Mouse (Mus musculus) hindbrain, embryonic 12.5 days (tissue): ENCODE results near the gene H2-Q4. TPM values are rescaled to one million over a fixed set of nuclear protein-coding genes. Genes with fewer than 3 reads are reported as not detected.
"Not testable (repeated sequence)": the region's sequence is repeated elsewhere in the genome, so short reads cannot be mapped to it uniquely, and the experiment has no call there.

Experiments
- ATAC-seq: fragments of 200-750 bp; cut with Nextera tagmentation; 2 replicates; pipeline ENCODE4 v1.8.0; 2017; ENCODE audit warnings: moderate TSS enrichment; ENCODE audit not compliant: low FRiP score
- H3K27ac ChIP-seq: fragments of 300-500 bp; sonication (generic); 2 replicates; pipeline ENCODE4 v1.5.1; 2016; ENCODE audit warnings: mild to moderate bottlenecking
- H3K27me3 ChIP-seq: fragments of 300-500 bp; sonication (generic); 2 replicates; pipeline ENCODE4 v1.6.1; 2016; ENCODE audit warnings: mild to moderate bottlenecking
- H3K36me3 ChIP-seq: fragments of 300-500 bp; sonication (generic); 2 replicates; pipeline ENCODE4 v1.6.1; 2016; ENCODE audit warnings: mild to moderate bottlenecking
- H3K4me1 ChIP-seq: fragments of 300-500 bp; sonication (generic); 2 replicates; pipeline ENCODE4 v1.6.1; 2016
- H3K4me2 ChIP-seq: fragments of 300-500 bp; sonication (generic); replicated peaks from 2 replicates; pipeline ENCODE4 v1.6.1; 2016; ENCODE audit warnings: mild to moderate bottlenecking
- H3K4me3 ChIP-seq: fragments of 300-500 bp; sonication (generic); 2 replicates; pipeline ENCODE4 v1.5.1; 2016; ENCODE audit warnings: mild to moderate bottlenecking
- H3K9ac ChIP-seq: fragments of 300-500 bp; sonication (generic); 2 replicates; pipeline ENCODE4 v1.6.1; 2016; ENCODE audit warnings: mild to moderate bottlenecking, moderate library complexity
- H3K9me3 ChIP-seq: fragments of 300-500 bp; sonication (generic); replicated peaks from 2 replicates; pipeline ENCODE4 v1.6.1; 2016; ENCODE audit warnings: mild to moderate bottlenecking
- WGBS: fragments of 180-500 bp; shearing (Covaris S2); methylation state at CpG from one replicate; pipeline ENCODE4 v1.1.7; 2016; 5-methylcytosine and 5-hydroxymethylcytosine counted together
- polyA plus RNA-seq: library from polyadenylated mRNA; unstranded; fragments of >200 nt; fragmentation: Nextera tagmentation; extraction: Ambion mirVana; gene quantifications from 2 replicates; pipeline ENCODE4 v1.2.1, GENCODE M21; 2016

H2-Q4 gene
- polyA plus RNA-seq, 1 experiment from 2014 or later: 1.7 TPM

DNA sequence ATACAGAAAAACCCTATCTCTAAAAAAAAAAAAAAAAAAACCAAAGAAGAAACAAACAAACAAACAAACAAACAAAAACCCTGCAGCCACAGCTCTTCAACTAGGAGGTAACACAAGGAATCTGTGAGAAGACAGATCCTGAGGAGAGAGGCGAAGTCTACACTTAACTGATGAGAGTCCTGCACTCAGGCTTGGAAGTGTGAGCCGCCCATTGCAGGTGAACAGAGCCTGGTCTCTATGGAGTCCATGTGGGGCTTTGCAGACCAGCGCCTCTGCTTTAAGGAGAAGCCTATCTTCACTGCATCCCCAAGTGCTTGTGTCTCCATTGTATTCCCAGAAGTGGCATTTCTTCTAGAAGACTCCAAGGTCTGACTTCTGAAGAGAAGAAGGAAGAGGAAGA lies 44.7 kb downstream of the H2-Q4 start:
- not testable (repeated sequence) for ATAC-seq, H3K9me3 ChIP-seq, H3K36me3 ChIP-seq, H3K4me3 ChIP-seq, H3K9ac ChIP-seq, H3K4me1 ChIP-seq, H3K4me2 ChIP-seq, H3K27ac ChIP-seq
- peaks cover 38% of the 10 kb centered on the region for H3K27me3 ChIP-seq
- 83% methylated on average over 3 of the region's 3 CpGs for WGBS

DNA sequence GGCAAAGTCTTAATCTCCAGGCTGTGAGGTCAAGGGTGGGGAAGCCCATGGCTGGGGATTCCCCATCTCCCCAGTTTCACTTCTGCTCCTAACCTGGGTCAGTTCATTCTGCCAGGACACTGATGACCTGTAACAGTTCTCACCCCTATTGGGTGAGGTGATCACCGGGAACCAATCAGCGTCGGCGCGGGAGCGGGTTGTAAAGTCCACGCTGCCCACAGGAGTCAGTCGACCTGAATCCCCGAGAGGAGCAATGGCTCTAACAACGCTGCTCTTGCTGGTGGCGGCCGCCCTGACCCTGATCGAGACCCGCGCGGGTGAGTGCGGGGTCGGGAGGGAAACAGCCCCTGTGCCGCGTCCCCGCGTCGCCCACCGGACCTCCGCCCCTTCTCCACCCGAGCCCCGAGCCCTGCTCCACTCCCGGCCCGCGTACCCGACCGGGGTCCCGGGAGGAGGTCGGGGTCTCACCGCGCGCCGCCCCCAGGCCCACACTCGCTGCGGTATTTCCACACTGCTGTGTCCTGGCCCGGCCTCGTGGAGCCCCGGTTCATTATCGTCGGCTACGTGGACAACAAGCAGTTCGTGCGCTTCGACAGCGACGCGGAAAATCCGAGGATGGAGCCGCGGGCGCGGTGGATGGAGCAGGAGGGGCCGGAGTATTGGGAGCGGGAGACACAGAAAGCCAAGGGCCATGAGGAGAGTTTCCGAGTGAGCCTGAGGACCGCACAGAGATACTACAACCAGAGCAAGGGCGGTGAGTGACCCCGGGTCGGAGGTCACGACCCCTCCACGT lies 45.4 kb downstream of the H2-Q4 start, which contains the start of gene H2-Q6:
Gene H2-Q6, plus strand, starts transcription at position 227 of the 793 bp plus-strand sequence.
- Histone ChIP-seq H3K4me2 (peak within 1 kb of the TSS; percentile 53), H3K27me3 (peaks cover 40% of the 10 kb centered on the region), H3K4me3 (peak within 1 kb of the TSS; percentile 30), H3K9ac (peak within 1 kb of the TSS; percentile 36; the same call in 1 of the 2 replicates)
- not testable (repeated sequence) for H3K36me3 ChIP-seq, H3K4me1 ChIP-seq, H3K9me3 ChIP-seq, H3K27ac ChIP-seq
- 2% methylated on average over 55 of the region's 66 CpGs for WGBS
- peak; percentile 67 for ATAC-seq

DNA sequence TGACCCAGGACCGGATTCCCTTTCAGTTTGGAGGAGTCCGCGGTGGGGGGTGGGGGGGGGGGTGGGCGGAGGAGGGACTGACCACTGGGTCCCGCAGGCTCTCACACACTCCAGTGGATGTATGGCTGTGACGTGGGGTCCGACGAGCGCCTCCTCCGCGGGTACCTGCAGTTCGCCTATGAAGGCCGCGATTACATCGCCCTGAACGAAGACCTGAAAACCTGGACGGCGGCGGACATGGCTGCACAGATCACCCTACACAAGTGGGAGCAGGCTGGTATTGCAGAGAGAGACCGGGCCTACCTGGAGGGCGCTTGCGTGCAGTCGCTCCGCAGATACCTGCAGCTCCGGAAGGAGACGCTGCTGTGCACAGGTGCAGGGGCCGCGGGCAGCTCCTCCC lies 46.1 kb downstream of the H2-Q4 start:
- WGBS: 11% methylated on average over 28 of the region's 28 CpGs
- H3K36me3 ChIP-seq, H3K4me1 ChIP-seq, H3K9ac ChIP-seq, H3K9me3 ChIP-seq, H3K27ac ChIP-seq, ATAC-seq: not testable (repeated sequence)
- Histone ChIP-seq H3K4me3 (peak overlapping the region; percentile 30), H3K4me2 (peak overlapping the region; percentile 53), H3K27me3 (peaks cover 40% of the 10 kb centered on the region)

DNA sequence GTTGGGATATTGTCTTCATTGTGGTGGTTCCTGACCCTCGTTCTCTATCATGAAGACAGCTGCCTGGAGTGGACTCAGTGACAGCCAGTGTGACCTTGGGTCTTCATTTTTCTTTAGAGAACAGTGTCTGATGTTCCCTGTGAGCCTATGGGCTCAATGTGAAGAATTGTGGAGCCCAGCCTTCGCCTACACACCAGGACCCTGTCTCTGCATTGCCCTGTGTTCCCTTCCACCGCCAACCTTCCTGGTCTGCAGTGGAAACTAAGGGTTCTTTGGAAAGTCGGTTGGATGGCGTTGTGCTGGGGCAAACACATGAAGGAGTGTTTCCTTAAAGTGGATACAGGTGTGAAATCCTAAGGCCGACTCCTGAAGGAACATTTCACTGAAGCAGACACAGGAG lies 49.5 kb downstream of the H2-Q4 start:
- not testable (repeated sequence) for H3K9me3 ChIP-seq, H3K4me3 ChIP-seq, H3K4me1 ChIP-seq, ATAC-seq, H3K9ac ChIP-seq, H3K4me2 ChIP-seq, H3K36me3 ChIP-seq, H3K27ac ChIP-seq
- peaks cover 27% of the 10 kb centered on the region for H3K27me3 ChIP-seq
- WGBS: 86% methylated on average over 6 of the region's 6 CpGs

DNA sequence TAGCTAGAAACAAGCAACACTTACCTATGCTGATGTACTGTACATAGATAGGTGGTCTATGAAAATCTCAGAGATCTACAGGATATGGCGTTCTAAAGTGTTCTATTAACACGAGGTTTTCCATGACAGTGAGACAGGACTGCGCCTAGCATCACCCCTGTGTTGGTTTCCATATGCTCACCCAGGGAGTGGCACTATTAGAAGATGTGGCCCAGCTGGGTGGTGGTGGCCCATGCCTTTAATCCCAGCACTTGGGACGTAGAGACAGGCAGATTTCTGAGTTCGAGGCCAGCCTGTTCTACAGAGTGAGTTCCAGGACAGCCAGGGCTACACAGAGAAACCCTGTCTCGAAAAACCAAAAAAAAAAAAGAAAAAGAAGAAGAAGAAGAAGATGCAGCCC lies 51.3 kb downstream of the H2-Q4 start:
- H3K27ac ChIP-seq, H3K9ac ChIP-seq, H3K36me3 ChIP-seq, H3K4me2 ChIP-seq, H3K4me3 ChIP-seq, H3K9me3 ChIP-seq, ATAC-seq, H3K4me1 ChIP-seq: not testable (repeated sequence)
- H3K27me3 ChIP-seq: peaks cover 18% of the 10 kb centered on the region
- 81% methylated on average over 6 of the region's 6 CpGs for WGBS

DNA sequence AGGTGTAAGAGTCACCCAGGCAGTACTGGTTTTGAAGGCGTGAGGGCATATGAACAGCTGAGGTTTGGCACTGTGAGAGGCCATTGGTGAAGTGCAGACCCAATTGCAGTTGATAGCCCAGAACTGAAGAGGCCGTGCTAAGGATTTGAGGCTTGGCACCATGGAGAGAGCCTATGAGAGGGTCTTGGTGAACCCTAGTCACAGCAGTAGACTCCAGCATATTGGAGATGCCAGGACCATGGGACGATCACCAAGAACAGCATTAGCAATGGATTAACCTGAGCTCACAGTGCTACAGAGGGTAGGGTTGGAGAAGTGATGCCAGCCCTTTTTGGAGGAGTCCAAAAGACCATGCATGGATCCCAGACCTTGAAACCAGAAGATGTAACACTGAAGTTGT lies 52.8 kb downstream of the H2-Q4 start:
- 87% methylated on average over 3 of the region's 3 CpGs for WGBS
- H3K36me3 ChIP-seq, H3K27ac ChIP-seq, ATAC-seq, H3K4me2 ChIP-seq, H3K9ac ChIP-seq, H3K4me1 ChIP-seq, H3K4me3 ChIP-seq, H3K9me3 ChIP-seq: not testable (repeated sequence)
- peaks cover 12% of the 10 kb centered on the region; the same call in 1 of the 2 replicates for H3K27me3 ChIP-seq

DNA sequence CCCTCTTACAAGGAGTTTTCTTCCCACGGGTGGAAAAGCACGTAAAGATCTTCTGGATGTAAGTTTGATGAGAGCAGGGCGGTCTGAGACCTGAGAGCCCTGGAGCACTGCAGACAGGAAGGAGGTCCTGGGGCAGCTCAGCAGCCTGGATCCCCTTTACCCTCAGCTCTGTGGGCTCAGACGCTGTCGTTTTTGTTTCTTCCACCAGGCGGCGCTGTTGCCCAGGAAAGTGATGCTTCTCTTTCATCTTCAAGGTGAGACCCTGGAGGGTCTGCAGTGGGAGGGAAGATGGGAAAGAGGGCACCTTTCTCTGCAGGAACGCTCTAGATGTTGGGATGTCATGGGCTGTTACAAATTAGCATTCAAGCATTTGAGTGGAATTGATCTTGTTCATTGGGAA lies 55.4 kb downstream of the H2-Q4 start:
- H3K9me3 ChIP-seq, H3K4me2 ChIP-seq, ATAC-seq, H3K36me3 ChIP-seq, H3K9ac ChIP-seq, H3K27ac ChIP-seq, H3K4me1 ChIP-seq, H3K4me3 ChIP-seq: not testable (repeated sequence)
- WGBS: 8% methylated on average over 8 of the region's 8 CpGs
- H3K27me3 ChIP-seq: peaks cover 19% of the 10 kb centered on the region

Other genes with a start within 250 kb of the H2-Q4 start
- 0.39 TPM in 1 of 2 replicates, not detected in the other for gene Apom, start 247.6 kb upstream of the H2-Q4 start, polyA plus RNA-seq
- 87.9 and 88.3 TPM in 2 replicates for gene Bag6, start 244.4 kb upstream of the H2-Q4 start, polyA plus RNA-seq
- gene Prrc2a, start 214.7 kb upstream of the H2-Q4 start, polyA plus RNA-seq: 206 and 213 TPM in 2 replicates
- gene Aif1, start 203.5 kb upstream of the H2-Q4 start, polyA plus RNA-seq: 7.8 and 7.9 TPM in 2 replicates
- 6.1 and 6.9 TPM in 2 replicates for gene Lst1, start 191.2 kb upstream of the H2-Q4 start, polyA plus RNA-seq
- 0.54 and 0.81 TPM in 2 replicates for gene Ltb, start 185.2 kb upstream of the H2-Q4 start, polyA plus RNA-seq
- gene Tnf, start 177.6 kb upstream of the H2-Q4 start, polyA plus RNA-seq: 0.14 TPM in 1 of 2 replicates, not detected in the other
- not detected in 2 replicates for gene Lta, start 174.3 kb upstream of the H2-Q4 start, polyA plus RNA-seq
- gene Gm16181, start 158.8 kb upstream of the H2-Q4 start, polyA plus RNA-seq: 0.62 TPM in 1 of 2 replicates, not detected in the other
- 21.1 and 23.0 TPM in 2 replicates for gene Atp6v1g2, start 146.0 kb upstream of the H2-Q4 start, polyA plus RNA-seq
- 12.1 and 12.2 TPM in 2 replicates for gene Nfkbil1, start 143.8 kb upstream of the H2-Q4 start, polyA plus RNA-seq
- 480 and 488 TPM in 2 replicates for gene Ddx39b, start 137.9 kb upstream of the H2-Q4 start, polyA plus RNA-seq
- 38.6 and 46.0 TPM in 2 replicates for gene H2-D1, start 116.9 kb upstream of the H2-Q4 start, polyA plus RNA-seq
- gene H2-Q1, start 59.2 kb upstream of the H2-Q4 start, polyA plus RNA-seq: 0.12 TPM in 1 of 2 replicates, not detected in the other
- 0.46 TPM in 1 of 2 replicates, not detected in the other for gene H2-Q2, start 37.4 kb upstream of the H2-Q4 start, polyA plus RNA-seq
- 0.10 and 0.42 TPM in 2 replicates for gene H2-Q6, start 45.2 kb downstream of the H2-Q4 start, polyA plus RNA-seq
- gene H2-Q7, start 59.5 kb downstream of the H2-Q4 start, polyA plus RNA-seq: 3.9 and 4.7 TPM in 2 replicates
- gene H2-Q10, start 90.5 kb downstream of the H2-Q4 start, polyA plus RNA-seq: 0.10 TPM in 1 of 2 replicates, not detected in the other
- not detected in 2 replicates for gene Pou5f1, start 126.4 kb downstream of the H2-Q4 start, polyA plus RNA-seq
- gene Tcf19, start 137.2 kb downstream of the H2-Q4 start, polyA plus RNA-seq: 37.3 and 37.6 TPM in 2 replicates
- 14.8 and 15.2 TPM in 2 replicates for gene Cchcr1, start 137.5 kb downstream of the H2-Q4 start, polyA plus RNA-seq
- gene Psors1c2, start 153.6 kb downstream of the H2-Q4 start, polyA plus RNA-seq: 1.1 and 1.2 TPM in 2 replicates
- 0.08 and 0.20 TPM in 2 replicates for gene Cdsn, start 172.5 kb downstream of the H2-Q4 start, polyA plus RNA-seq
- not detected in 2 replicates for gene 2300002M23Rik, start 187.8 kb downstream of the H2-Q4 start, polyA plus RNA-seq
- not detected in 2 replicates for gene Sfta2, start 221.9 kb downstream of the H2-Q4 start, polyA plus RNA-seq
- not detected in 2 replicates for gene Gm9573, start 247.0 kb downstream of the H2-Q4 start, polyA plus RNA-seq